Mouse (Mus musculus) embryonic fibroblast, embryonic 13.5 days (primary cell): Measurements from ENCODE around the gene H2-T22.

Experiments
- CTCF ChIP-seq: IDR thresholded peaks from 2 replicates; pipeline ENCODE4 v1.5.1; 2011; ENCODE audit warnings: mild to moderate bottlenecking, control low read depth, low read length, moderate library complexity, borderline replicate concordance; ENCODE audit not compliant: insufficient read depth
- POLR2A ChIP-seq: IDR thresholded peaks from 2 replicates; pipeline ENCODE4 v1.6.1; 2011; ENCODE audit warnings: low read depth, mild to moderate bottlenecking, control low read depth, low read length, moderate library complexity

GRCm38 (mm10) chr17:36083266-36083869, 40.8 kb upstream of the H2-T22 start:
- TF ChIP-seq CTCF (no peak), POLR2A (no peak)
